ENCODE assay signal across 9 mouse cellular contexts in genomic region chr16:23991170-23991569, GRCm38 (mm10). TPM values are rescaled to one million over a fixed set of nuclear protein-coding genes. Genes with fewer than 3 reads are reported as not detected.
A peak's percentile ranks its signal among the peaks of the same experiment; 100 is the strongest.
DNase-seq lines count a peak whose midpoint lies in the region.
"Had no signal": no experiment of that assay in that cellular context is flagged by ENCODE, and none has a peak within 500 bp of the region (broad histone marks: within the 10 kb centered on the region; RNA-seq: fewer than 3 reads in every experiment).

No protein-coding gene starts in this region.

- H3K4me1 ChIP-seq in heart, embryonic 10.5 days, result peaks cover 32% of the 10 kb centered on the region

- H3K36me3 ChIP-seq in heart, embryonic 10.5 days, result no peaks in the 10 kb centered on the region
- H3K36me3 ChIP-seq: limb, embryonic 12.5 days had no signal

- H3K27ac ChIP-seq in heart, embryonic 10.5 days, result peak overlapping the region; percentile 36; the same call in 1 of the 2 replicates
- H3K27ac ChIP-seq: limb, embryonic 12.5 days had no signal

- no peaks in the 10 kb centered on the region for H3K9me3 ChIP-seq in heart, embryonic 10.5 days
- H3K9me3 ChIP-seq: limb, embryonic 12.5 days had no signal

- WGBS in heart, embryonic 10.5 days, result 0% methylated on average over 4 of the region's 4 CpGs

- H3K4me3 ChIP-seq in heart, embryonic 10.5 days, result no peak overlapping the region
- H3K4me3 ChIP-seq: limb, embryonic 12.5 days had no signal

- peak; percentile 92 to 96 for DNase-seq in CD8-positive naive resting alpha-beta T cell, adult 2 months (ENCODE audit: low read depth in 2 of 2, low spot score in 2 of 2)
- DNase-seq in adrenal gland, adult 8-10 months, result peak; percentile 82
- DNase-seq in embryo, embryonic 9.5 days (ENCODE audit: extremely low spot score), result peak; percentile 85
- peak; percentile 86 for DNase-seq in heart, embryonic 10.5 days (ENCODE audit: low spot score)
- peak; percentile 97 to 98 for DNase-seq in layer of hippocampus, postnatal 10 days (ENCODE audit: low spot score in 2 of 2)
- peak; percentile 95 for DNase-seq in lung, postnatal 36 days
- DNase-seq in right cerebral cortex, postnatal 36 days (ENCODE audit: low spot score in 2 of 2), result peak; percentile 66 to 76
- DNase-seq in yolk sac, embryonic 10.5 days (ENCODE audit: low spot score), result peak; percentile 82

- no peaks in the 10 kb centered on the region; the same call in 1 of the 2 replicates for H3K27me3 ChIP-seq in heart, embryonic 10.5 days (ENCODE audit: insufficient read depth, poor library complexity, severe bottlenecking)

RNA-seq across cellular contexts. Expression of gene Bcl6, which starts 2.5 kb away (rescaled TPM):
- 10 to 100 TPM; 11.5 to 65.2 (median 59.2) TPM for total RNA-seq in adrenal gland, adult 8-10 months (2022)
- 0.05 and 0.11 TPM in 2 replicates for polyA plus RNA-seq in heart, embryonic 10.5 days (2016; fragmentation: Nextera tagmentation; extraction: Ambion mirVana)
- total RNA-seq in layer of hippocampus, postnatal 10 days (2021), result 10 to 100 TPM; 31.9 to 36.6 TPM

RNA-seq across cellular contexts. Expression of gene Gm37419, which starts 2.9 kb away (rescaled TPM):
- not detected for total RNA-seq in adrenal gland, adult 8-10 months (2022)
- not detected in 2 replicates for polyA plus RNA-seq in heart, embryonic 10.5 days (2016; fragmentation: Nextera tagmentation; extraction: Ambion mirVana)
- total RNA-seq in layer of hippocampus, postnatal 10 days (2021), result not detected
- polyA plus RNA-seq: limb, embryonic 12.5 days had no signal

RNA-seq across cellular contexts. Expression of gene Rtp2, which starts 59.0 kb away (rescaled TPM):
- not detected for total RNA-seq in adrenal gland, adult 8-10 months (2022)
- polyA plus RNA-seq in heart, embryonic 10.5 days (2016; fragmentation: Nextera tagmentation; extraction: Ambion mirVana), result not detected in 2 replicates
- total RNA-seq in layer of hippocampus, postnatal 10 days (2021), result 1 to 10 TPM in 1 of 2 experiments, under 1 TPM in 1; 0.82 to 1.1 TPM
- polyA plus RNA-seq: limb, embryonic 12.5 days had no signal
